Mouse (Mus musculus): ENCODE results near the gene Hist1h2ah. TPM values are rescaled to one million over a fixed set of nuclear protein-coding genes. Genes with fewer than 3 reads are reported as not detected.
A peak's percentile ranks its signal among the peaks of the same experiment; 100 is the strongest.

Gene Hist1h2ah
- polyA plus RNA-seq, 1 experiment from 2014 or later = 9.8 TPM

GRCm38 (mm10) chr13:22034443-22035266, 713 bp downstream of the Hist1h2ah start:
- Histone ChIP-seq H3K4me1 (peaks cover 34% of the 10 kb centered on the region), H3K9me3 (replicated peaks) (no peaks in the 10 kb centered on the region), H3K4me3 (replicated peaks) (peak overlapping the region; percentile 45), H3K27ac (peak overlapping the region; percentile 92), H3K4me2 (peak overlapping the region; percentile 59), H3K27me3 (no peaks in the 10 kb centered on the region), H3K9ac (peak overlapping the region; percentile 55), H3K36me3 (no peaks in the 10 kb centered on the region)
- under 1% methylated on average over 14 of the region's 14 CpGs for WGBS
- ATAC-seq (replicated peaks; ENCODE audit: low FRiP score) = no peak

- peak overlapping the region; percentile 92 for H3K27ac ChIP-seq
- peaks cover 38% of the 10 kb centered on the region for H3K4me1 ChIP-seq
- peak overlapping the region; percentile 45 for H3K4me3 ChIP-seq (replicated peaks)
- ATAC-seq (replicated peaks; ENCODE audit: low FRiP score) = no peak
- WGBS = 40% methylated on average over 5 of the region's 5 CpGs
- H3K4me2 ChIP-seq = peak overlapping the region; percentile 59
- no peaks in the 10 kb centered on the region for H3K27me3 ChIP-seq
- H3K9ac ChIP-seq = peak overlapping the region; percentile 55
- no peaks in the 10 kb centered on the region for H3K9me3 ChIP-seq (replicated peaks)
- H3K36me3 ChIP-seq = no peaks in the 10 kb centered on the region
Observed at GRCm38 (mm10) chr13:22033741-22034442, 1.5 kb downstream of the Hist1h2ah start.

GRCm38 (mm10) chr13:22030493-22030892, 4.9 kb downstream of the Hist1h2ah start:
- no peak overlapping the region for H3K4me3 ChIP-seq (replicated peaks)
- WGBS = 13% methylated on average over 4 of the region's 4 CpGs
- ATAC-seq (replicated peaks; ENCODE audit: low FRiP score) = no peak
- H3K4me2 ChIP-seq = no peak overlapping the region
- H3K36me3 ChIP-seq = no peaks in the 10 kb centered on the region
- no peak overlapping the region for H3K27ac ChIP-seq
- H3K9ac ChIP-seq = no peak overlapping the region
- no peaks in the 10 kb centered on the region for H3K9me3 ChIP-seq (replicated peaks)
- no peaks in the 10 kb centered on the region for H3K27me3 ChIP-seq
- H3K4me1 ChIP-seq = peaks cover 37% of the 10 kb centered on the region

GRCm38 (mm10) chr13:22029928-22030327, 5.4 kb downstream of the Hist1h2ah start:
- 40% methylated on average over 8 of the region's 8 CpGs for WGBS
- no peak overlapping the region for H3K9ac ChIP-seq
- H3K27ac ChIP-seq = no peak overlapping the region
- H3K4me2 ChIP-seq = peak overlapping the region; percentile 65; the same call in 1 of the 2 replicates
- no peaks in the 10 kb centered on the region for H3K27me3 ChIP-seq
- H3K4me3 ChIP-seq (replicated peaks) = no peak overlapping the region
- peaks cover 37% of the 10 kb centered on the region for H3K4me1 ChIP-seq
- no peaks in the 10 kb centered on the region for H3K36me3 ChIP-seq
- no peaks in the 10 kb centered on the region for H3K9me3 ChIP-seq (replicated peaks)
- ATAC-seq (replicated peaks; ENCODE audit: low FRiP score) = no peak

GRCm38 (mm10) chr13:22028673-22029460, 6.5 kb downstream of the Hist1h2ah start:
- WGBS = 1% methylated on average over 40 of the region's 40 CpGs
- Histone ChIP-seq H3K9ac (peak overlapping the region; percentile 43; the same call in 1 of the 2 replicates), H3K4me2 (peak overlapping the region; percentile 65), H3K27ac (peak overlapping the region; percentile 86), H3K36me3 (no peaks in the 10 kb centered on the region), H3K27me3 (no peaks in the 10 kb centered on the region), H3K4me3 (replicated peaks) (peak overlapping the region; percentile 53), H3K9me3 (replicated peaks) (no peaks in the 10 kb centered on the region), H3K4me1 (peaks cover 28% of the 10 kb centered on the region)
- peak; percentile 78 for ATAC-seq (replicated peaks; ENCODE audit: low FRiP score)

- H3K4me3 ChIP-seq (replicated peaks) = peak overlapping the region; percentile 59
- peak overlapping the region; percentile 71 for H3K4me2 ChIP-seq
- no peaks in the 10 kb centered on the region for H3K27me3 ChIP-seq
- H3K9ac ChIP-seq = peak overlapping the region; percentile 49
- peaks cover 23% of the 10 kb centered on the region for H3K4me1 ChIP-seq
- no peaks in the 10 kb centered on the region for H3K9me3 ChIP-seq (replicated peaks)
- 1% methylated on average over 35 of the region's 35 CpGs for WGBS
- ATAC-seq (replicated peaks; ENCODE audit: low FRiP score) = no peak
- no peaks in the 10 kb centered on the region for H3K36me3 ChIP-seq
- H3K27ac ChIP-seq = peak overlapping the region; percentile 67; the same call in 1 of the 2 replicates
Observed at GRCm38 (mm10) chr13:22026058-22027031, 9.0 kb downstream of the Hist1h2ah start.

- H3K27me3 ChIP-seq = peaks cover 25% of the 10 kb centered on the region
- peak overlapping the region; percentile 30 for H3K9ac ChIP-seq
- H3K4me1 ChIP-seq = peaks cover 12% of the 10 kb centered on the region; the same call in 1 of the 2 replicates
- peak overlapping the region; percentile 55 for H3K4me3 ChIP-seq (replicated peaks)
- under 1% methylated on average over 9 of the region's 9 CpGs for WGBS
- peak overlapping the region; percentile 79 for H3K4me2 ChIP-seq
- peak; percentile 55 for ATAC-seq (replicated peaks; ENCODE audit: low FRiP score)
- H3K36me3 ChIP-seq = no peaks in the 10 kb centered on the region
- H3K27ac ChIP-seq = no peak overlapping the region; the same call in 1 of the 2 replicates
- no peaks in the 10 kb centered on the region for H3K9me3 ChIP-seq (replicated peaks)
Observed at GRCm38 (mm10) chr13:22022241-22022640, 13.1 kb downstream of the Hist1h2ah start.

- Histone ChIP-seq H3K9me3 (replicated peaks) (no peaks in the 10 kb centered on the region), H3K9ac (peak overlapping the region; percentile 30), H3K27ac (no peak overlapping the region; the same call in 1 of the 2 replicates), H3K4me1 (peaks cover 12% of the 10 kb centered on the region; the same call in 1 of the 2 replicates), H3K4me2 (peak overlapping the region; percentile 79), H3K27me3 (peaks cover 25% of the 10 kb centered on the region), H3K4me3 (replicated peaks) (peak overlapping the region; percentile 55), H3K36me3 (no peaks in the 10 kb centered on the region)
- WGBS = under 1% methylated on average over 11 of the region's 11 CpGs
- peak; percentile 41; the same call in 1 of the 2 replicates for ATAC-seq (replicated peaks; ENCODE audit: low FRiP score)
Observed at GRCm38 (mm10) chr13:22021581-22021980, 13.8 kb downstream of the Hist1h2ah start.

GRCm38 (mm10) chr13:22020901-22021339, 14.4 kb downstream of the Hist1h2ah start:
- ATAC-seq (replicated peaks; ENCODE audit: low FRiP score) = peak; percentile 82
- peak overlapping the region; percentile 30 for H3K9ac ChIP-seq
- peaks cover 31% of the 10 kb centered on the region for H3K27me3 ChIP-seq

GRCm38 (mm10) chr13:22019934-22020835, 15.2 kb downstream of the Hist1h2ah start:
- peak overlapping the region; percentile 55 for H3K4me3 ChIP-seq (replicated peaks)
- no peaks in the 10 kb centered on the region for H3K36me3 ChIP-seq
- peak overlapping the region; percentile 79 for H3K4me2 ChIP-seq
- peaks cover 5% of the 10 kb centered on the region; the same call in 1 of the 2 replicates for H3K4me1 ChIP-seq
- under 1% methylated on average over 44 of the region's 44 CpGs for WGBS
- H3K27me3 ChIP-seq = peaks cover 37% of the 10 kb centered on the region
- peak overlapping the region; percentile 29 for H3K9ac ChIP-seq
- H3K27ac ChIP-seq = no peak overlapping the region
- no peaks in the 10 kb centered on the region for H3K9me3 ChIP-seq (replicated peaks)
- ATAC-seq (replicated peaks; ENCODE audit: low FRiP score) = peak; percentile 54; the same call in 1 of the 2 replicates

More at GRCm38 (mm10) chr13:22020901-22021339, 14.4 kb downstream of the Hist1h2ah start:
- H3K27ac ChIP-seq = no peak overlapping the region
- no peaks in the 10 kb centered on the region for H3K36me3 ChIP-seq
- H3K4me1 ChIP-seq = peaks cover 9% of the 10 kb centered on the region; the same call in 1 of the 2 replicates
- peak overlapping the region; percentile 79 for H3K4me2 ChIP-seq
- WGBS = under 1% methylated on average over 8 of the region's 8 CpGs
- peak overlapping the region; percentile 55 for H3K4me3 ChIP-seq (replicated peaks)
- no peaks in the 10 kb centered on the region for H3K9me3 ChIP-seq (replicated peaks)

All from kidney, embryonic 15.5 days (tissue).